Mouse (Mus musculus) heart, postnatal 0 days (tissue): ENCODE data around the gene Krtap5-2.

Experiments
- CTCF ChIP-seq: IDR thresholded peaks from 2 replicates; pipeline ENCODE4 v1.5.1; 2016; ENCODE audit warnings: antibody characterized with exemption, control low read depth, low read depth
- EP300 ChIP-seq: IDR thresholded peaks from 2 replicates; pipeline ENCODE4 v1.6.1; 2016; ENCODE audit warnings: antibody characterized with exemption, low read depth

DNA sequence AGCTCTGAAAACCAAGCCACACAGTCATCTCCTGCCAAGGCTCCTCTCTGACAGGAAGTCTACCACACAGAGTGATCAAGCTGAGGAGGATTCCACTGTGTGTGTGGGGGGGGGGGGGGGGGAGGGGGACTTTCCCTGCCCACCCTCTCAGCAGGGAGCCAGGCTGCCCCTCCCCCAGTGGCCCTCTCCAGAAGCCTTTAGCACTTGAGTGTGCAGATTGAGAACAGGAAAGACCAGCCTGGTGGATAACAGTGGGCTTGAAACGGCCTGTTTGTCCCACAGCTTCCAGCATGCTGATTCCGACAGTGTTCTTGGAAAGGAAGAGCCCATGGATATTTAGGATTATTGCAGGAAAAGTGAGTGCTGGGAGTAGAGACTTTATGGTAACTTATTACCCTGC, 48.7 kb upstream of the Krtap5-2 start:
- no peak for TF ChIP-seq CTCF
- TF ChIP-seq EP300, result no peak
